Mouse (Mus musculus): Measurements from ENCODE around the gene Nol6. TPM values are rescaled to one million over a fixed set of nuclear protein-coding genes. Genes with fewer than 3 reads are reported as not detected.
"Not testable (repeated sequence)": the region's sequence is repeated elsewhere in the genome, so short reads cannot be mapped to it uniquely, and the experiment has no call there.

Nol6 gene
- polyA plus RNA-seq, 2 experiments: 8.5 to 9.5 TPM

GRCm38 (mm10) chr4:41089189-41089588 lies 35.1 kb downstream of the Nol6 start:
- ATAC-seq (ENCODE audit: insufficient read depth) (no peak), DNase-seq (ENCODE audit: low read depth in 3 of 3, low spot score in 3 of 3) (no peak)
- H3K4me3 ChIP-seq (ENCODE audit: insufficient read depth in 1 of 2, low read depth in 2 of 2, low read length in 2 of 2): no peak overlapping the region
- peaks cover 52 to 59% of the 10 kb centered on the region in 2 experiments for H3K4me1 ChIP-seq (replicated peaks; ENCODE audit: control insufficient read depth in 2 of 2, insufficient read depth in 2 of 2, low read length in 1 of 2)
- no peaks in the 10 kb centered on the region for H3K9me3 ChIP-seq (ENCODE audit: control insufficient read depth, low read length)
- peak overlapping the region; percentile 57 for H3K27ac ChIP-seq
- no peaks in the 10 kb centered on the region for H3K36me3 ChIP-seq (replicated peaks; ENCODE audit: control insufficient read depth, insufficient read depth, low read depth)
- peak overlapping the region; percentile 54 for H3K4me2 ChIP-seq (ENCODE audit: low read depth)
- no peaks in the 10 kb centered on the region for H3K27me3 ChIP-seq (ENCODE audit: control insufficient read depth, insufficient read depth, low read length)
- H3K9ac ChIP-seq (replicated peaks): no peak overlapping the region
- no peak for TF ChIP-seq CTCF (IDR thresholded peaks at IDR 0.05; ENCODE audit: low read depth)
- TF ChIP-seq EP300 (IDR thresholded peaks at IDR 0.05; ENCODE audit: low read depth): no peak
- 65% methylated on average over 4 of the region's 4 CpGs for WGBS (ENCODE audit: insufficient replicate concordance)

GRCm38 (mm10) chr4:41087459-41088298 lies 36.6 kb downstream of the Nol6 start:
- peak overlapping the region; percentile 64 for H3K9ac ChIP-seq (replicated peaks)
- H3K4me3 ChIP-seq (ENCODE audit: insufficient read depth in 1 of 2, low read depth in 2 of 2, low read length in 2 of 2): peak overlapping the region in 1 of 2 experiments; percentile 32
- H3K9me3 ChIP-seq (ENCODE audit: control insufficient read depth, low read length): no peaks in the 10 kb centered on the region
- H3K27me3 ChIP-seq (ENCODE audit: control insufficient read depth, insufficient read depth, low read length): no peaks in the 10 kb centered on the region
- no peaks in the 10 kb centered on the region for H3K36me3 ChIP-seq (replicated peaks; ENCODE audit: control insufficient read depth, insufficient read depth, low read depth)
- peak; percentile 96 for ATAC-seq (ENCODE audit: insufficient read depth)
- TF ChIP-seq CTCF (IDR thresholded peaks at IDR 0.05; ENCODE audit: low read depth) (no peak), EP300 (IDR thresholded peaks at IDR 0.05; ENCODE audit: low read depth) (peak; percentile 96)
- H3K4me2 ChIP-seq (ENCODE audit: low read depth): peak overlapping the region; percentile 82
- DNase-seq (ENCODE audit: low read depth in 3 of 3, low spot score in 3 of 3): peak; percentile 89 to 91 (median 91)
- H3K4me1 ChIP-seq (replicated peaks; ENCODE audit: control insufficient read depth in 2 of 2, insufficient read depth in 2 of 2, low read length in 1 of 2): peaks cover 57 to 67% of the 10 kb centered on the region in 2 experiments
- peak overlapping the region; percentile 99 for H3K27ac ChIP-seq
- 18% methylated on average over 16 of the region's 16 CpGs for WGBS (ENCODE audit: insufficient replicate concordance)

- peak; percentile 80 for ATAC-seq (ENCODE audit: insufficient read depth)
- 36% methylated on average over 9 of the region's 9 CpGs for WGBS (ENCODE audit: insufficient replicate concordance)
- Histone ChIP-seq H3K36me3 (replicated peaks; ENCODE audit: control insufficient read depth, insufficient read depth, low read depth) (no peaks in the 10 kb centered on the region), H3K9me3 (ENCODE audit: control insufficient read depth, low read length) (no peaks in the 10 kb centered on the region), H3K9ac (replicated peaks) (peak overlapping the region; percentile 53), H3K4me1 (replicated peaks; ENCODE audit: control insufficient read depth in 2 of 2, insufficient read depth in 2 of 2, low read length in 1 of 2) (peaks cover 58 to 69% of the 10 kb centered on the region in 2 experiments), H3K27me3 (ENCODE audit: control insufficient read depth, insufficient read depth, low read length) (no peaks in the 10 kb centered on the region), H3K27ac (peak overlapping the region; percentile 99), H3K4me3 (ENCODE audit: insufficient read depth in 1 of 2, low read depth in 2 of 2, low read length in 2 of 2) (peak overlapping the region; percentile 32 to 34), H3K4me2 (ENCODE audit: low read depth) (peak overlapping the region; percentile 82)
- DNase-seq (ENCODE audit: low read depth in 3 of 3, low spot score in 3 of 3): peak in 2 of 3 experiments; percentile 49 to 61
- TF ChIP-seq EP300 (IDR thresholded peaks at IDR 0.05; ENCODE audit: low read depth) (no peak), CTCF (IDR thresholded peaks at IDR 0.05; ENCODE audit: low read depth) (0 out of 2 replicates have a peak, but pooled peaks have one; percentile 4)
These were observed 37.3 kb downstream of the Nol6 start for GRCm38 (mm10) chr4:41086947-41087346.

- no peak overlapping the region for H3K9ac ChIP-seq (replicated peaks)
- H3K9me3 ChIP-seq (ENCODE audit: control insufficient read depth, low read length): no peaks in the 10 kb centered on the region
- H3K36me3 ChIP-seq (replicated peaks; ENCODE audit: control insufficient read depth, insufficient read depth, low read depth): no peaks in the 10 kb centered on the region
- WGBS (ENCODE audit: insufficient replicate concordance): 64% methylated on average over 4 of the region's 4 CpGs
- TF ChIP-seq EP300 (IDR thresholded peaks at IDR 0.05; ENCODE audit: low read depth) (no peak), CTCF (IDR thresholded peaks at IDR 0.05; ENCODE audit: low read depth) (no peak)
- ATAC-seq (ENCODE audit: insufficient read depth) (no peak), DNase-seq (ENCODE audit: low read depth in 3 of 3, low spot score in 3 of 3) (no peak)
- no peak overlapping the region for H3K4me3 ChIP-seq (ENCODE audit: insufficient read depth in 1 of 2, low read depth in 2 of 2, low read length in 2 of 2)
- no peak overlapping the region; the same call in 1 of the 2 replicates for H3K27ac ChIP-seq
- peaks cover 54 to 60% of the 10 kb centered on the region in 2 experiments for H3K4me1 ChIP-seq (replicated peaks; ENCODE audit: control insufficient read depth in 2 of 2, insufficient read depth in 2 of 2, low read length in 1 of 2)
- H3K4me2 ChIP-seq (ENCODE audit: low read depth): no peak overlapping the region
- no peaks in the 10 kb centered on the region for H3K27me3 ChIP-seq (ENCODE audit: control insufficient read depth, insufficient read depth, low read length)
These were observed 39.4 kb downstream of the Nol6 start for GRCm38 (mm10) chr4:41084819-41085218.

- ATAC-seq (ENCODE audit: insufficient read depth) (peak; percentile 27), DNase-seq (ENCODE audit: low read depth in 3 of 3, low spot score in 3 of 3) (peak; percentile 41 to 56 (median 50))
- 0 out of 2 replicates have a peak, but pooled peaks have one; percentile 21 for TF ChIP-seq EP300 (IDR thresholded peaks at IDR 0.05; ENCODE audit: low read depth)
- H3K36me3 ChIP-seq (replicated peaks; ENCODE audit: control insufficient read depth, insufficient read depth, low read depth); H3K27me3 ChIP-seq (ENCODE audit: control insufficient read depth, insufficient read depth, low read length); H3K4me3 ChIP-seq (ENCODE audit: insufficient read depth in 1 of 2, low read depth in 2 of 2, low read length in 2 of 2); H3K9me3 ChIP-seq (ENCODE audit: control insufficient read depth, low read length): not testable (repeated sequence)
- WGBS (ENCODE audit: insufficient replicate concordance): 27% methylated on average over 4 of the region's 4 CpGs
- Histone ChIP-seq H3K4me2 (ENCODE audit: low read depth) (peak overlapping the region; percentile 26), H3K9ac (replicated peaks) (peak overlapping the region; percentile 45), H3K4me1 (replicated peaks; ENCODE audit: control insufficient read depth in 2 of 2, insufficient read depth in 2 of 2, low read length in 1 of 2) (peaks cover 34 to 40% of the 10 kb centered on the region in 2 experiments), H3K27ac (peak overlapping the region; percentile 41)
These were observed 41.5 kb downstream of the Nol6 start for GRCm38 (mm10) chr4:41082803-41083202.
